Mouse (Mus musculus) midbrain, embryonic 13.5 days (tissue): ENCODE measurements around the gene Pbx2. TPM values are rescaled to one million over a fixed set of nuclear protein-coding genes. Genes with fewer than 3 reads are reported as not detected.
A peak's percentile ranks its signal among the peaks of the same experiment; 100 is the strongest.

ENCODE experiments used
- ATAC-seq: fragments of 200-750 bp; cut with Nextera tagmentation; 2 replicates; pipeline ENCODE4 v1.8.0; 2017; ENCODE audit warnings: mild to moderate bottlenecking, moderate TSS enrichment, moderate library complexity
- H3K27ac ChIP-seq: fragments of 300-500 bp; sonication (generic); 2 replicates; pipeline ENCODE4 v1.5.1; 2015; ENCODE audit warnings: inconsistent platforms, mild to moderate bottlenecking, moderate library complexity
- H3K27me3 ChIP-seq: fragments of 300-500 bp; sonication (generic); 2 replicates; pipeline ENCODE4 v1.6.1; 2015; ENCODE audit warnings: mild to moderate bottlenecking, inconsistent platforms
- H3K36me3 ChIP-seq: fragments of 300-500 bp; sonication (generic); 2 replicates; pipeline ENCODE4 v1.6.1; 2015; ENCODE audit warnings: mild to moderate bottlenecking, inconsistent platforms
- H3K4me1 ChIP-seq: fragments of 300-500 bp; sonication (generic); replicated peaks from 2 replicates; pipeline ENCODE4 v1.6.1; 2015; ENCODE audit warnings: inconsistent platforms
- H3K4me2 ChIP-seq: fragments of 300-500 bp; sonication (generic); replicated peaks from 2 replicates; pipeline ENCODE4 v1.6.1; 2015; ENCODE audit warnings: moderate library complexity, mild to moderate bottlenecking, inconsistent platforms
- H3K4me3 ChIP-seq: fragments of 300-500 bp; sonication (generic); replicated peaks from 2 replicates; pipeline ENCODE4 v1.5.1; 2015; ENCODE audit warnings: mild to moderate bottlenecking, inconsistent platforms
- H3K9ac ChIP-seq: fragments of 300-500 bp; sonication (generic); replicated peaks from 2 replicates; pipeline ENCODE4 v1.6.1; 2015; ENCODE audit warnings: mild to moderate bottlenecking, inconsistent platforms
- H3K9me3 ChIP-seq: fragments of 300-500 bp; sonication (generic); 2 replicates; pipeline ENCODE4 v1.6.1; 2016; ENCODE audit warnings: mild to moderate bottlenecking, inconsistent platforms
- WGBS: fragments of 180-500 bp; shearing (Covaris S2); methylation state at CpG from one replicate; pipeline ENCODE4 v1.1.7; 2015; 5-methylcytosine and 5-hydroxymethylcytosine counted together
- polyA plus RNA-seq: library from polyadenylated mRNA; unstranded; fragments of >200 nt; fragmentation: Nextera tagmentation; extraction: Ambion mirVana; gene quantifications from 2 replicates; pipeline ENCODE4 v1.2.1, GENCODE M21; 2015

The Pbx2 gene
- polyA plus RNA-seq, 1 experiment from 2014 or later, result 13.3 TPM

GRCm38 (mm10) chr17:34582528-34582927 lies 8.5 kb upstream of the Pbx2 start:
- H3K36me3 ChIP-seq, result no peaks in the 10 kb centered on the region
- WGBS, result 90% methylated on average over 12 of the region's 12 CpGs
- no peak overlapping the region for H3K4me3 ChIP-seq
- H3K4me2 ChIP-seq, result no peak overlapping the region
- H3K27ac ChIP-seq, result no peak overlapping the region
- 0 out of 2 replicates have a peak overlapping the region, but pooled peaks have one; percentile 1 for H3K9ac ChIP-seq
- peaks cover 14% of the 10 kb centered on the region for H3K4me1 ChIP-seq
- no peak for ATAC-seq
- H3K27me3 ChIP-seq, result no peaks in the 10 kb centered on the region
- no peaks in the 10 kb centered on the region for H3K9me3 ChIP-seq

- no peak for ATAC-seq
- no peak overlapping the region for H3K27ac ChIP-seq
- WGBS, result 76% methylated on average over 7 of the region's 7 CpGs
- H3K36me3 ChIP-seq, result no peaks in the 10 kb centered on the region
- H3K27me3 ChIP-seq, result no peaks in the 10 kb centered on the region
- no peak overlapping the region for H3K4me2 ChIP-seq
- H3K4me3 ChIP-seq, result no peak overlapping the region
- H3K9ac ChIP-seq, result no peak overlapping the region
- no peaks in the 10 kb centered on the region for H3K9me3 ChIP-seq
- peaks cover 21% of the 10 kb centered on the region for H3K4me1 ChIP-seq
These were observed 7.7 kb upstream of the Pbx2 start for GRCm38 (mm10) chr17:34583397-34583796.

GRCm38 (mm10) chr17:34583819-34584218 lies 7.2 kb upstream of the Pbx2 start:
- H3K9ac ChIP-seq, result no peak overlapping the region
- H3K27me3 ChIP-seq, result no peaks in the 10 kb centered on the region
- no peak for ATAC-seq
- H3K4me1 ChIP-seq, result peaks cover 25% of the 10 kb centered on the region
- H3K36me3 ChIP-seq, result no peaks in the 10 kb centered on the region
- H3K27ac ChIP-seq, result no peak overlapping the region
- H3K4me2 ChIP-seq, result no peak overlapping the region
- 85% methylated on average over 8 of the region's 8 CpGs for WGBS
- H3K9me3 ChIP-seq, result no peaks in the 10 kb centered on the region
- no peak overlapping the region for H3K4me3 ChIP-seq

GRCm38 (mm10) chr17:34585121-34585520 lies 5.9 kb upstream of the Pbx2 start:
- H3K4me1 ChIP-seq, result peaks cover 38% of the 10 kb centered on the region
- H3K4me3 ChIP-seq, result peak overlapping the region; percentile 63; the same call in 1 of the 2 replicates
- H3K9me3 ChIP-seq, result no peaks in the 10 kb centered on the region
- H3K27me3 ChIP-seq, result no peaks in the 10 kb centered on the region
- H3K27ac ChIP-seq, result peak overlapping the region; percentile 100
- no peak for ATAC-seq
- no peak overlapping the region for H3K9ac ChIP-seq
- H3K36me3 ChIP-seq, result no peaks in the 10 kb centered on the region
- 87% methylated on average over 8 of the region's 8 CpGs for WGBS
- no peak overlapping the region for H3K4me2 ChIP-seq

- H3K4me3 ChIP-seq, result peak overlapping the region; percentile 63
- peak overlapping the region; percentile 100 for H3K27ac ChIP-seq
- peak overlapping the region; percentile 89 for H3K4me2 ChIP-seq
- no peaks in the 10 kb centered on the region for H3K9me3 ChIP-seq
- peak overlapping the region; percentile 93 for H3K9ac ChIP-seq
- peaks cover 48% of the 10 kb centered on the region for H3K4me1 ChIP-seq
- H3K27me3 ChIP-seq, result no peaks in the 10 kb centered on the region
- WGBS, result 19% methylated on average over 32 of the region's 32 CpGs
- H3K36me3 ChIP-seq, result no peaks in the 10 kb centered on the region
- ATAC-seq, result peak; percentile 27
These were observed 4.9 kb upstream of the Pbx2 start for GRCm38 (mm10) chr17:34585877-34586771.

GRCm38 (mm10) chr17:34586796-34587422 lies 4.2 kb upstream of the Pbx2 start:
- H3K36me3 ChIP-seq, result no peaks in the 10 kb centered on the region
- H3K27ac ChIP-seq, result peak overlapping the region; percentile 100
- peak overlapping the region; percentile 93 for H3K9ac ChIP-seq
- peak overlapping the region; percentile 89 for H3K4me2 ChIP-seq
- peak overlapping the region; percentile 63 for H3K4me3 ChIP-seq
- ATAC-seq, result peak; percentile 79
- H3K27me3 ChIP-seq, result no peaks in the 10 kb centered on the region
- H3K9me3 ChIP-seq, result no peaks in the 10 kb centered on the region
- WGBS, result 0% methylated on average over 37 of the region's 38 CpGs
- peaks cover 54% of the 10 kb centered on the region for H3K4me1 ChIP-seq

GRCm38 (mm10) chr17:34587423-34587811 lies 3.6 kb upstream of the Pbx2 start:
- H3K36me3 ChIP-seq, result no peaks in the 10 kb centered on the region
- WGBS, result under 1% methylated on average over 37 of the region's 50 CpGs
- peak overlapping the region; percentile 63 for H3K4me3 ChIP-seq
- H3K9me3 ChIP-seq, result no peaks in the 10 kb centered on the region
- peak; percentile 87 for ATAC-seq
- peak overlapping the region; percentile 93 for H3K9ac ChIP-seq
- peak overlapping the region; percentile 100 for H3K27ac ChIP-seq
- peaks cover 54% of the 10 kb centered on the region for H3K4me1 ChIP-seq
- peak overlapping the region; percentile 89 for H3K4me2 ChIP-seq
- H3K27me3 ChIP-seq, result no peaks in the 10 kb centered on the region

- 3% methylated on average over 19 of the region's 19 CpGs for WGBS
- peak overlapping the region; percentile 63 for H3K4me3 ChIP-seq
These were observed 3.3 kb upstream of the Pbx2 start for GRCm38 (mm10) chr17:34587814-34588213.

GRCm38 (mm10) chr17:34588767-34589166 lies 2.3 kb upstream of the Pbx2 start:
- Histone ChIP-seq H3K4me1 (peaks cover 67% of the 10 kb centered on the region), H3K9ac (no peak overlapping the region), H3K27ac (no peak overlapping the region), H3K4me2 (no peak overlapping the region), H3K9me3 (no peaks in the 10 kb centered on the region), H3K27me3 (no peaks in the 10 kb centered on the region), H3K36me3 (no peaks in the 10 kb centered on the region), H3K4me3 (no peak overlapping the region)
- no peak for ATAC-seq
- 75% methylated on average over 3 of the region's 3 CpGs for WGBS

More at GRCm38 (mm10) chr17:34587814-34588213, 3.3 kb upstream of the Pbx2 start:
- Histone ChIP-seq H3K9ac (peak overlapping the region; percentile 93), H3K36me3 (no peaks in the 10 kb centered on the region), H3K4me1 (peaks cover 57% of the 10 kb centered on the region), H3K4me2 (peak overlapping the region; percentile 89), H3K27ac (peak overlapping the region; percentile 100), H3K9me3 (no peaks in the 10 kb centered on the region), H3K27me3 (no peaks in the 10 kb centered on the region)
- ATAC-seq, result no peak

GRCm38 (mm10) chr17:34589206-34589605 lies 1.9 kb upstream of the Pbx2 start:
- H3K36me3 ChIP-seq, result no peaks in the 10 kb centered on the region
- ATAC-seq, result no peak
- H3K27me3 ChIP-seq, result no peaks in the 10 kb centered on the region
- no peak overlapping the region; the same call in 1 of the 2 replicates for H3K27ac ChIP-seq
- H3K9me3 ChIP-seq, result no peaks in the 10 kb centered on the region
- peaks cover 71% of the 10 kb centered on the region for H3K4me1 ChIP-seq
- no peak overlapping the region for H3K9ac ChIP-seq
- H3K4me3 ChIP-seq, result no peak overlapping the region
- H3K4me2 ChIP-seq, result peak overlapping the region; percentile 23
- WGBS, result 52% methylated on average over 7 of the region's 7 CpGs

- Histone ChIP-seq H3K27ac (peak within 1 kb of the TSS; percentile 99), H3K9me3 (no peaks in the 10 kb centered on the region), H3K36me3 (peaks cover 2% of the 10 kb centered on the region), H3K4me2 (peak within 1 kb of the TSS; percentile 96), H3K9ac (0 out of 2 replicates have a peak within 1 kb of the TSS, but pooled peaks have one; percentile 32), H3K4me1 (peaks cover 76% of the 10 kb centered on the region), H3K27me3 (no peaks in the 10 kb centered on the region), H3K4me3 (no peak within 1 kb of the TSS)
- no peak for ATAC-seq
- WGBS, result 30% methylated on average over 7 of the region's 7 CpGs
These were observed 1.4 kb upstream of the Pbx2 start, which contains the start of gene Gpsm3 for GRCm38 (mm10) chr17:34589681-34590101. TSS of gene Gpsm3 (plus strand) at chr17:34589806.
